Mouse (Mus musculus) kidney, postnatal 4 days (tissue): Measurements from ENCODE around the gene Shank3.

Experiments used
- DNase-seq, 2 experiments: peaks; one replicate each; pipeline ENCODE4 v3.0.0; 2021; ENCODE audit warnings: mixed read lengths in 2 of 2

Gene Shank3

DNA sequence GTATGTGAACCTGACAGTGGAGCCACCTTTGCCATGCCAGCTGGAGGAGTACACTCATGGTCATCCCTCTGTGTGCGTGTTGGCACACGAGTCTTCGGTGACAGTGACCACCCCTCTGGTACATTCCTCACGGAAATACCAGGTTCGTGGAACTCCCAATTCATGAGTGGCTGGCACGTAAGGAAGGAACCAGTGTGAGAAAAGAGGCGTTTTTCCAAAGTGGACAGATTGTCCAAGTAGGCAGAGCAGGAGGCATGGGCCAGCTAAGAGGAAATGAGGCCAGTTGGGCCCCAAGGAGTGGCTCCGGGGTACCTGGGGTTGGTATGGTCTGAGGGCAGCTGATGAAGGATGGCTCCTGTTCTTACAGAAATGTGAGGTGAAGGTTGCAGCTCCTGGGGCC, 26.0 kb downstream of the Shank3 start:
- DNase-seq: no peak

- DNase-seq: no peak
These were observed 26.5 kb downstream of the Shank3 start for GRCm38 (mm10) chr15:89525896-89526295.

DNA sequence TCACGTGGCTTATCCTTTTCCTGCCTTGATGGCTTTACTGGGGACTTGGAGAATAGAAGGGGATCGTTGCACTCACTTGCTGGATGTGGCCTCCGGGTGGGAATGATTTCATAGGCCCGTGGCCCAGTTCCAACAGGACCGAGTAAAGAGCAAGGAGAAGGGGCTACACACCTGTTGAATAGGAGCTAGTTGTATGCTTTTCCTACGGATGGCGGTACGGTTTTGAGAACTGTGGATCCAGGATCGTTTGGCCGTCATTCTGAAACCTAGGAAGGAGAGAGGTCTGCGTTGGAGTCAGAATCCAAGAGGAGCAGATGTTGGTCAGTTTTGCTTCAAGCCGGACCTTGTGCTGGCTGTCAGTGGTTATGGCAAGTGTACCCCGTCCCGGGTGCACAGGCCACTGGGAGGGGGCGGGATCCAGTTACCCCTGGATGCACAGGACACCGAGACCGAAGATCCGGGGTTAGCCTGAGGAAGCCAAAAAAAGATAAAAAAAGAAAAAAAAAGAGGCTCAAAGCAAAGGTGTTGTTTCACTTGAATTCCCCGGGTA, 27.4 kb downstream of the Shank3 start:
- no peak for DNase-seq

- DNase-seq: no peak
These were observed 28.0 kb downstream of the Shank3 start for GRCm38 (mm10) chr15:89527466-89527865.

DNA sequence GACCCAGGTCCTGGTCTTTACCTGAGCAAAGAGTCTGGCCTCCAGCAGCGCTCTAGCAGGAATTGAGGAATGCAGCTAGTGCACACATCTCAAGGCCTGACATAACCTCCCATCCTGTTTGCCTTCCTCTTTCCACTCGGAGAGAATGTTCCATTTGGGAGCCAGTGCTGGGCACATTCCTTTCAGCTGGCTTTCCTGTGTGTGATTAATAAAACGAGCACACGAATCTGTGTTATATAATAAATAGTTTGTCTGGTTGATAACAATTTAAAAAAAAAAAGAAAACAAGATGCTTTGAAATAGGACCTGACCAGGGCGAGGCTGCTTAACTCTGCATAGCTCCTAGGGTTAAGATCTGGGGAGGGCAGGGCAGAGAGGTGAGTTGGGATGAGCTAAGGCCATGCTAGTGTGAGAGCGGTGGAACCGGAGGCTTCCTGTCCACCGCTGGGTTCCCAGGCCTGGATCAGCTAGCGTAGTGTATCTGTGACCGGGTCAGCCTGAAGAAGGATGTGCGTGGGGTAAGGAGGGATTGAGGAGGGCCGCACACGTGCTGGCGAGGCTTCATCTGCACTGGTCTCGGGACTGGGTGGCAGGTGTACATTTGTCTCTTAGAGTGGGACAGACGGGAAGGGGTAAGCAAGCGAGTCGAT, 28.9 kb downstream of the Shank3 start:
- DNase-seq: no peak

GRCm38 (mm10) chr15:89528923-89529322, 29.5 kb downstream of the Shank3 start:
- no peak for DNase-seq

DNA sequence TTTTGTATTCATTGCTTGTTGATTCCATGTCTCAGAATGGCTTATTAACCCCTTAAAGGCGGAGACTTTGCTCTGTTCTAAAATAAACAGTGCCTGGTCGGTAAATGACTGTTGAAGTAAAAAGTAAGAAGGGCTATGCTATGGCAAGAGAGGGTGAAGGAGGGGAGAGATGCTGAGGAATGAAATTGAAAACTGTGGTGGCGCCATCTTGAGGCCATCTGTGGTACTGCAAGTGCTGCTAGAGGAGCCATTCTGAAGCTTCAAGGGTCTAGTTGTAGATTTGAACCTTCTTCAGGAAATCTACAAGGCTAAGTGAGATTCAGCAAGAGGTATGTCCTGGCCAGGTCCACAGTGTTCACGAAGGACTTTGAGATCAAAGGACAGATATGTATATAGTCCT, 30.9 kb downstream of the Shank3 start:
- DNase-seq: peak; percentile 80 to 82

DNA sequence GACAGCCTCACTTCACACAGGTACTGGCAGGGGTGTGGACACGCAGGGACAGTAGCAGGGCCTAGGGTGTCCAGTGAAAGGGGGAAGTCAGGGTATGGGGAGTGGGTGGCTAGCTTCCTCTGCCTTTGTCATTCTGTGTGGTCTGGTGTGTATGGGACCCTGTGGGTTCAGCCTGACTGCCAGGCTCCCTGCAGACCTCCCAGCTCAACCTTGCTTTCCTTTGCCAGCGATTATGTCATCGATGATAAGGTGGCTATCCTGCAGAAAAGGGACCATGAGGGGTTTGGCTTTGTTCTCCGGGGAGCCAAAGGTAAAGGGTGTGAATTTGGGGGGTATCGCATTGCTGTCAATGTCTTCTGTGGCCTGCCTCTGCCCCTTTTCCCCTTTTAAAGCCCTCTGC, 32.0 kb downstream of the Shank3 start:
- DNase-seq: no peak

- peak; percentile 35 to 60 for DNase-seq
These were observed 32.9 kb downstream of the Shank3 start for GRCm38 (mm10) chr15:89532026-89532923.

DNA sequence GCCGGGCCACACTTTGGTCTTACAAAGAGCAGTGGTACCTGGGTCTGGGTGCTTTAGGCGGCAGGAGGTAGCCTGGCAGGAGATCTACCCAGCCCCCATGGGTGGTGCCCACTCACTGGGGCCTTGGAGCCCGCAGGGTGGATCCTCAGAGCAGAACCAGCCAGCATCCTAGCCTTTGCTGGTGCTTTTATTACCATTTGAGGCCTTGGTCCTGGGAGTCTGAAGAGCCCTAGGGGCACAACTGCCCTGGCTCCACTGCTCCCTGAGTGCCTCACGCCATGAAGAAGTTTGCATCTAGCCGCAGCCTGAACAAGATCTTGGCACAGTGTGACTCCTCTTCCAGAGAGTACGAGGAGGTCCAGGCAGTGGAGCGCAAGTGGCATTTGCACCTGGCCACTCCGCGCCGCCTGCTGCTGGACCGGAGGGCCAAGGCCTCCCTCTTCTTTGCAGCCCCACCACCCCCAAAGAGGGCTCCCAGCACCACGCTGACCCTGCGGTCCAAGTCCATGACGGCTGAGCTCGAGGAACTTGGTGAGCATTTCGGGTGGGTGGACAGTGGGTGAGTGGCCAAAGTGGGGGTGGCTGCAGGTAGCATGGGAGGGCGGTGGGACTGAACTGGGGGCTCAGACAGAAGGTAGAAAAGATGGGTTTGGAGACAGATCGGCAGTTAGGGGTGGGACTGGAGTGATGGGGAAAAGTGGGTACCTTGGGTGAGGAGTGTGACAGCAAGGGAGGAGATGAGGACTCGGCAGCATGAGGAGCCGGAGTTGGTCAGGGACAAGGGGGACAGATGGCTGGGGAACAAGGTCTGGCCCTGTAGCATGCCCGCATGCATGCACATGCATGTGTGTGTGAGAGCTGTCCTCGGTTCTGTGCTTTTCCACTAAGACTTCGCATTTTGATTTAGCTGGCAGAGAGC, 33.8 kb downstream of the Shank3 start:
- DNase-seq: no peak

DNA sequence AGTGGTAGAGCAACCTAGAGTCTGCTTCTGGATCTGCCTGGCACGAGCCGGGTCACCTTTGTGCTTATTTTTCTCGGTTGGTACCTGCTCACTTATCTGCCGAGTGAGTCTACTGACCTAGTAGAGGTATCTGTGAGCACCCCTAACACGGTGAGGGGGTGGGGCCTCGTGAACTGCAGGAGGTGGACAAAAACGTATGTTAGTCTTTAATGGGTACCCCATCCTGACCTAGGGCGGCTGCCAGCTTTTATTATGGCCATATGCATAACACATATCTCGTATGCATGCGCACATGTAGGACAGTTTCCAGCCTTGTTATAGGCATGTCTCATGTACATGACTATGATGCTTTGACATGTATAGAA, 34.4 kb downstream of the Shank3 start:
- no peak for DNase-seq

- no peak for DNase-seq
These were observed 44.7 kb downstream of the Shank3 start for GRCm38 (mm10) chr15:89544171-89544570.

DNA sequence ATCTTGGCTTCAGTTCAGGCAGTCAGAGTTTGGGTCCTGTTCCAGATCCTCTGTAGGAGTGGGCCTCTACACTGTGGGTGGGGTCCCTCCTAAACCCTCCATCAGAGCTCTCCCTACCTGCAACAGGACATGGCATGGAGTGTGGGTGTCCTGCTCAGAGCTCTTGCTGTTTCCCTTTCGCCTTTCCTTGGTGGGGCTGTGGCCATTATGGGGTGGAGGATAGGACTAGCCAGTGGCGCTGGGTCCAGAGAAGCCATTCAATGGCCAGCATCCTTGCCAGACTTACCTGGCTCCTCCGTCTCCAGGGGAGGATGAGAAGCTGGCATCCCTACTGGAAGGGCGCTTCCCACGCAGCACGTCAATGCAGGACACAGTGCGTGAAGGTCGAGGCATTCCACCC, 47.9 kb downstream of the Shank3 start:
- DNase-seq: no peak

DNA sequence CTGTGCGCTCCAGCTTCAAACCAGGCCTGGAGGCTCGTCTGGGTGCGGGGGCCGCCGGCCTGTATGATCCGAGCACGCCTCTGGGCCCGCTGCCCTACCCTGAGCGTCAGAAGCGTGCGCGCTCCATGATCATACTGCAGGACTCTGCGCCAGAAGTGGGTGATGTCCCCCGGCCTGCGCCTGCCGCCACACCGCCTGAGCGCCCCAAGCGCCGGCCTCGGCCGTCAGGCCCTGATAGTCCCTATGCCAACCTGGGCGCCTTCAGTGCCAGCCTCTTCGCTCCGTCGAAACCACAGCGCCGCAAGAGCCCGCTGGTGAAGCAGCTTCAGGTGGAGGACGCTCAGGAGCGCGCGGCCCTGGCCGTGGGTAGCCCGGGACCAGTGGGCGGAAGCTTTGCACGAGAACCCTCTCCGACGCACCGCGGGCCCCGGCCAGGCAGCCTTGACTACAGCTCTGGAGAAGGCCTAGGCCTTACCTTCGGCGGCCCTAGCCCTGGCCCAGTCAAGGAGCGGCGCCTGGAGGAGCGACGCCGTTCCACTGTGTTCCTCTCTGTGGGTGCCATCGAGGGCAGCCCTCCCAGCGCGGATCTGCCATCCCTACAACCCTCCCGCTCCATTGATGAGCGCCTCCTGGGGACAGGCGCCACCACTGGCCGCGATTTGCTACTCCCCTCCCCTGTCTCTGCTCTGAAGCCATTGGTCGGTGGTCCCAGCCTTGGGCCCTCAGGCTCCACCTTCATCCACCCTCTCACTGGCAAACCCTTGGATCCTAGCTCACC, 48.6 kb downstream of the Shank3 start:
- peak; percentile 49 to 62 for DNase-seq

- peak in 1 of 2 experiments; percentile 33 for DNase-seq
These were observed 49.4 kb downstream of the Shank3 start for GRCm38 (mm10) chr15:89548837-89549236.

DNA sequence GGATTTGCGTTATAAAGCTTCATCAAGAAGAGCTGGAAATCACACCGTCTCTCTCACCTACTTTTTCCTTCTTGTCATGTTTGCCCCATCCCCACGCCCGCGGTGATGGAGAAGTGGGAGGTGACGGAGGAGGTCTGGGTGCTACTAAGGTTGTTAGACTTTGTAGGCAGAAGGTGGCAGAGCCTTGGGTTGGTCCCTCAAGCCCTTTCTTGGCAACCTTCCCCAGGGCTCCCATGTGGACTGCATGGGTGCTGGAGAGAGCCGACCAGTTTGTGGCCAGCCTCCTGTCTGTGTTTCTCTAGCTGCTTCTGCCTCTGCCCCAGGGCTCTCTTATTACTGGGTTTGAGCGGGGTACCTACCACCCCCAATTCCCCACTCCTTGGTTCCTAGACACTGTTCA, 51.1 kb downstream of the Shank3 start:
- no peak for DNase-seq

- DNase-seq: no peak
These were observed 52.3 kb downstream of the Shank3 start for GRCm38 (mm10) chr15:89551733-89552132.

DNA sequence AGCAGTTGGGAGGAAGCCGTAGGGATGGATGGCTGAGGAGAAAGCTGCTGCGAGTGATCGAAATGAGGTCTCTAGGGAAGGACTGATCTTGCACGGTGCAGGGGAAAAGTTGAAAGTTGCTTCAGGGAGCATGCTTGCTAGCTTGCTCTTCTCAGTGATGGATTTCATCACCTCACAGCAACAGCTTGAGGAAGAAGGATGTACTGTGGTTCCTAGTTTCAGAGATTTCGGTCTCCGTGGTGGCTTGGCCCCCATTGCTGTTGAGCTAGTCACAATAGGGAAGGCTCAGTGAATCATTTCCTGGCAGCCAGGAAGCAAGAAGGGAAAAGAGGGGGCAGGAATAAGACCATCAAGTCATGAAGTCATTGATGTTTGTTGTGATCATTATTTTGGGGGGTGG, 56.2 kb downstream of the Shank3 start:
- DNase-seq: no peak

GRCm38 (mm10) chr15:89556401-89557178, 57.2 kb downstream of the Shank3 start:
- peak; percentile 43 to 61 for DNase-seq

- no peak for DNase-seq
These were observed 58.0 kb downstream of the Shank3 start for GRCm38 (mm10) chr15:89557179-89557995.
